Mouse (Mus musculus) heart, adult 11 months (tissue): Measurements from ENCODE around the gene Cdkn1c.

Source experiments
- DNase-seq: peaks from one replicate; pipeline ENCODE4 v3.0.0; 2022

Cdkn1c gene

DNA sequence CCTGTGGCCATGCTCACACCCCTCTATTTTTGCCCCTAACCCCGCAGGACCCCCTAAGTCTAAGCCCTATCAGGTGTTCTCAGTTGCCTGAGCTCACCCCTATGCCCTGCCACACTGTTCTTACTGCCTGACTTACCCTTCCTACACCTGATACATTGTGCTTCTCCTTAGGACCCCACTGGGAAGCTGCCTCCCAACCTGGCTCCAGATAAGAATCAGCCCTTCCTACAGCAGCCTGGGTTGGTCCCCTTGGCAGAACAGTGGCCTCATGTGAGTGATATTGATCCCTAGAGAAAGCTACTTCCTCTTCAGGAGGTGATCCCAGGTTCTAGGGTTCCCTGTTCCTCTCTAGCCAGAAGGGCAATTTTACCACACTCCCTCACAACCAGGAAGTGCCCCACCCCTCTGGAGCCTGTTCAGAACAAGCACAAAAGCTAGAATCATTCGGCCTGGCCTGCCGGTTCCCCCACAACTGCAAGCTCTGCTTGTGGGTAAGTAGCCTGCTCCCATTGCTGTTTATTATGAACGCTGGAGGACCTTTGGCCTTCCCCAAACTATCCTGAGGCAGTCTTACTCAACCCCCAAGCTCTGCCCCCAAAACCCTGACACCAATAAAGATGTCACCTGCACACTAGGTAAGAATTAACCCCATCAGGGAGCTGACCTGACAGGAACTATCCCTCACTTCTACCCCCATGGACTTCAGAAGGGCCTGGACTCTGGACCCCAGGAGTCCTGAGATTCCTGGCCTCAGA is 12.7 kb upstream of the Cdkn1c start, which contains the start of gene Slc22a18:
TSS of gene Slc22a18 (plus strand) at position 390 of the 755 bp plus-strand sequence.
- DNase-seq: peak; percentile 96

DNA sequence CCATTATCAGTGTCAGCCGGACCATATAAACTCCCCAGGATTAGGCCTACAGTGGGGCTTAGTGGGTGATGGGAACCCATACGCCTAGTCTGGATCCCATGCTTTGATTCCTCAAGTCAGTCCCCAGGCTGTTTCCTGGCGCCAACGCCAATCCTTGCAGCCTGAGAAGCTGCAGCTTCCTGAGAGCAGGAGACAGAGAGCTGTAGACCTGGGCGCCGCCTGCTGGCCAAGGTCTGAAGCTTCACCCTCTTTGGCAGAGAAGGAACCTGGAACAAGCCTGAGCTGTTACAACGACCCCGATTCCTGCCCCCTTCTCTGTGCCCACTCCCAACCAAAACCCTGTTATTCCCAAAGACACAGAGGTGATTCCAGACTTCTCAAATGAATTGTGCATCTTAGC is 9.1 kb upstream of the Cdkn1c start:
- peak; percentile 97 for DNase-seq

GRCm38 (mm10) chr7:143467714-143468113 is 6.9 kb upstream of the Cdkn1c start:
- DNase-seq: no peak

- peak; percentile 97 for DNase-seq
Measured at GRCm38 (mm10) chr7:143466099-143466677, 5.3 kb upstream of the Cdkn1c start.

DNA sequence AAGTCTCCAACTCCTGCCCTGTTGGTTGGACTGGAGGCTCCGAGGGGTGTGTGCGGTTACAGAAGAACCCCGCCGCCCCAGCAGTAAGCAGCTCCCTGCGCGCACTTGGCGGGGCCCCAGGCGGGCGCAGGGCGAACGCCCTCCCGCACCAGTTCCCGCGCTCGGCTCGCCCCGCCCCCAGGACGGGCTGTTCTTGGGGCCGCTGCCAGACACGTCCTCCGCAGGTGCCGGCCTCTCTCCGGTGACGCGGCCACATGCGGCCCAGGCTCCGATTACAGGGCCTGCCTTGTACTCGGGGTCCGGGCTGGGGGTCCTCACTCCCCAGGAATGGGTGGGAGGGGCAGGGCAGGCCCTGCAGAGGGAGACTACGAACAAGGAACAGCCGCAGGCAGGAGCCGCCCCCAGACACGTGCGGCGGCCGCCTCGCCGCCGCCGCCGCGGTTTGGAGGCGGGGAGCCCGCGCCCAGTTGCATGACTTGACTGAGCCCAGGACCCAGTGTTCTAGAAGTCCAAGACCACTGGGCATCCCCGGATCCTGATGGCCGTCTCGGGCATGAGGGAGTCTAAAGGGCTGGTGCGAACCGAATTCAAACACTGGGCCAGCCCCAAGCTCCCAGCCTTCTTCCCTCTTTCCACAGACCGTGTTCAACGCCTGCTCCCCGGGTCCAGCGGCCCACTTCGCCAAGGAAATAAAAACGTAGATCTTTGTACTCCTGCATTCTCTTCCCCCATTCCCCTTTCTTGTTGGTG is 4.1 kb upstream of the Cdkn1c start:
- DNase-seq: peak; percentile 95

DNA sequence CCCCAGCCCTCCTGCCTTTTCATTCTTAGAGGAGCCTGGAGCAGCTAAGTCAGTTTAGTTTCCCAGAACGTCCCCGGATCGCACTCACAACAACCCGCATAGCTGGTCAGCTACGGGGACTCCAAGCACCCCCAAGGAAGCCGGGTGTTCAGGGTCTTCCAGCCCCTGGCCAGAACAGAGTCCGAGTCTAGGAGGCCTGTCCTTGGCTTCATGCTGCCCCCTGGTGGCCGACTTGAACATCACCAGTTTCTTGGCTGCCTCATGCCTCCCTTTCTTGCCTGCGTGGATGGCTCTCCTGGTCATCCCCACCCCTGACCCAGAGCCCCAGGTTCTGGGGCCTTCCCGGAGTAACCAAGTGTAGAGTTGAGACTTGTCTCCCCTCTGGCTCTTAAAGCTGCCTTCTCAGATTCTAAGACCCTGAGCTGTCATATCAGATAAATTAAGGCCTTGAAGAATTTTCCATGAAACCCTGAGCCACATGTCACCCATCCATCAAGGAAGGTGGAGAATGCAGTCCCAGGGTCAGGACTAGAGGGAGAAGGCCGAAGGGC is 3.1 kb upstream of the Cdkn1c start:
- peak; percentile 97 for DNase-seq

DNA sequence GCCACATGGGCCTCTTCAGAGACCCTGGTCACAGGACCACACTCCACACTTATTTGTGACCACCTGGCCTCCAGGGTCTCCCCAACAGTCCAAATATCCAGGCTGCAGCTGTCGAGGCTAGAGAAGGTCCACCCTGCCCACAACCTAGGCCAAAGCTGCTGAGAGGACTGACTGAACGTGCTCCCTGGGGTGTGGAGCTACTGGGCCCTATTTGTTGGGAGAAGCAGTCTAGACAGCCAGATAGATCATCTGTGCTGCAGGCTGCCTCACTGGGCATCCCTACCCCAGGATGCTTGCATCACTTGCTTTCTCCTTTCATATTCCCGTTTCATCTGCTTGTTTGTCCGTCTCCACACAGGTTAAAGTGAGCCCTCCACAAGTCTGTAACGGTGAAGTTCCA is 1.7 kb upstream of the Cdkn1c start:
- DNase-seq: peak; percentile 86

DNA sequence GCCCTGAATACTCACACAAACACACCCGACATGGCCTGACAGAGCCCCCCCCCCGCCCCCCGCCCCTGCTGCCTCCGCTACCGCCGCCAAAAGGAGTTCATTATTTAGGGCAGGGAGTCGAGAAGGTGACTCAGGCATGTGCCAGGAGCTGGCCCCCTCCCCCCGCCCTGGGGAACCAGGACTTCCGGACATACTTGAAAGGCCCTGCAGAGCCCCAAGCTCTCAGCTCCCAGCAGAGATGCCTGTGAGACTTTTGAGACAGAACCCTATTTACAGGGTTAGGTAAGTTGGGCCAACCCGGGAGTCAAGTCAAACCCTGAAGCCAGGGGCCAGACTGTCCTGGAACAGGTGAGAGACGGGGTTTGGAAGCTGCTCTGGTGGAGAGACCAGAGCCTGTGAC is 1.1 kb upstream of the Cdkn1c start:
- DNase-seq: peak; percentile 88

DNA sequence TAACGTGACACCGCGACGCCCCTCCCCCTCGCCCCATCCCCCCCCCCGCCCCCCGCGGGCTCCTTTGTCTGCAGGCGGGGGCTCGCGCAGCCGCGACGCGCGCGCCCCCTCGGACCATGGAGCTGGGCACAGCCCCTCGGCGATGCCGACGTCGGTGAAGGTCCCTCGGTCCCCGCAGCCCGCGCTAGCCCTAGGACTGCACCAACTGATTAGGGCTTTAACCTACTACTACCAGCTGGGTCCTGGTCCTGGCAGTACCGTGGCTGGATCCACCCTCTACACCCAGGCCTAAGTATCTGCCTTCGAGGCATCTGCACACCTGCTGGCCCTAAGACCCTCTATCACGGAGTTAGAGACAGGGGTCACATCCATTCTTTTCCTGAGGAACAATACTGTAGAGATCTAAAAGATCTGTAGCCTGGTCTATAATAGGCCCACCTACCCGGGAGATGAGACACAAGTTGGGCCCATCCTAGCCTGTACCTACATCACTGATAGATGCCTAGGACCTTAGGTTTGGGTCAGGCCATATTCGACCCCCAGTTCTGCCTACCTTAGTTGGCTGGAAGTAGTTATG is 532 bp upstream of the Cdkn1c start:
- no peak for DNase-seq

- DNase-seq: peak; percentile 92
Measured at GRCm38 (mm10) chr7:143460217-143460834, 524 bp downstream of the Cdkn1c start.

DNA sequence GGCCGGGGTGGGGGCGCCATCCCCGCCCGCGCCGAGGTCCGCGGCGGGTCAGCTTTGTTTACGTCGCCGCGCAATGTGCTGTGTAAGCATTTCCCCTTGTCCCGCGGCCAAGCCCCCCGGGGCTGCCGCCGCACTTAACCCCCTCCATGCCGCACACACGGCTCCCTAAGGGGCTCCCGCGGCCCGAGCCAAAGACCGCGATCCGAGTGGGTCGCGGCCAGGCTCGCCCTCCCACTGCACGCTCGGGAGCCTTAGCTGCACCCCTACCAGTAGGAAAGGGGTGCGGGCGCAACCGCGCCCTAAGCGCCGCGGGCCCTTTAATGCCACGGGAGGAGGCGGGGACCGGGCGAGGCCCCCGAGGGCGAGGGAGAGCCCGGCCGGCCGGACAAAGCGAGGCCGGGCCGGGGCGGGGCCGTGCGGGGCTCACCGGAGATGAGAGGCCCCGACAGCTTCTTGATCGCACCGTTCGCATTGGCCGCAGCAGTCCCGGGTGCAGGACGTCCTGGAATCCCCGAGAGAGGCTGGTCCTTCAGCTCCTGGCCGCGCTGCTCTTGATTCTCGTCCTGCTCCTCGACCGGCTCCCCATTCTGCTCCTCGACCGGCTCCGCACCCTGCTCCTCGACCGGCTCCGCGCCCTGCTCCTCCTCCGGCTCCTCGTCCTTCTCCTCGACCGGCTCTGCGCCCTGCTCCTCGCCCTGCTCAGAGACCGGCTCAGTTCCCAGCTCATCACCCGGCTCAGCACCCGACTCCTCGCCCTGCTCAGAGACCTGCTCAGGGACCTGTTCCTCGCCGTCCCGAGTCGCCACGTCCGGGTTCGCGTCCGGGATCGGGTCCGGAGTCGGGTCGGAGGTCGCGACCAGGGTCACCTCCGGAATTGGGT is 1.3 kb downstream of the Cdkn1c start:
- peak; percentile 98 for DNase-seq

- DNase-seq: no peak
Measured at GRCm38 (mm10) chr7:143458963-143459331, 1.9 kb downstream of the Cdkn1c start.

DNA sequence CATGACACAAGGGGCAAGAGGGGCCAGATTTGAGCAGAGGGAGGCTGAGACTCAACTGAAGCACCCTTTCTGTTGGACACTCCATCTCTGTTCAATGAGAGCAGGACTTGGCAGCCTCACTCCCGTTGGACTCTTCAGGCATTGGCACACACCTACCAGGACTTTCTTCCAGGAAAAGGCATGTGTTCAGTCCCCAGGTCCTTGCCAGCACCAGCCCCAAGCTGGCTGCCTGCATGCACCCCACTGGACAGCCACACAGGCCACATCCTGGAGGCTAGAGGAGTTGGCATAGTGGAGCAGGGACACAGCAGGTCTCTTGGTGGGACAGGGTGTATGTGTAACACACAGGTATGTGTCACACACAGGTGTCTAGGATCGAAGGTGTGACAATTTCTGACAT is 13.7 kb downstream of the Cdkn1c start:
- no peak for DNase-seq

- no peak for DNase-seq
Measured at GRCm38 (mm10) chr7:143445651-143446460, 15.0 kb downstream of the Cdkn1c start.

GRCm38 (mm10) chr7:143444955-143445648 is 15.7 kb downstream of the Cdkn1c start:
- no peak for DNase-seq

- DNase-seq: no peak
Measured at GRCm38 (mm10) chr7:143444580-143444954, 16.3 kb downstream of the Cdkn1c start.

DNA sequence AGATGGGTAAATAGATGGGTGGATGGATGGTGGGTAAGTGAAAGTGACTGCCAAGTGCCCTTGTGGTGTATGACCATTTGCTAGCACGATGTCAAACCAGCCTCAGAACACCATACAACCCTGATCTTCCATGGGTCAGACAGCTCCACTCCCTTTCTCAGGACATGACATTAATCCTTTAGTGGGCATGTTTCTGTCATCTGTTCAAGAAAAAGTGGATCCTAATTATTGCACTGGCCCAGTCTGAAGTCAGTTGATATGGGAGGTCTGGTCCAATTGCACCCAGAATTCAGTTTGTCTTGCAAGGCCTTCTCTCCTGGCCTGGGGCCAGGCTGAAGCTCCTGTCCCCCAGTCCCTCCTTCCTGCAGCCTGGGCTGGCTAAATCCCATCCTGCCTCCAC is 21.9 kb downstream of the Cdkn1c start:
- DNase-seq: no peak

DNA sequence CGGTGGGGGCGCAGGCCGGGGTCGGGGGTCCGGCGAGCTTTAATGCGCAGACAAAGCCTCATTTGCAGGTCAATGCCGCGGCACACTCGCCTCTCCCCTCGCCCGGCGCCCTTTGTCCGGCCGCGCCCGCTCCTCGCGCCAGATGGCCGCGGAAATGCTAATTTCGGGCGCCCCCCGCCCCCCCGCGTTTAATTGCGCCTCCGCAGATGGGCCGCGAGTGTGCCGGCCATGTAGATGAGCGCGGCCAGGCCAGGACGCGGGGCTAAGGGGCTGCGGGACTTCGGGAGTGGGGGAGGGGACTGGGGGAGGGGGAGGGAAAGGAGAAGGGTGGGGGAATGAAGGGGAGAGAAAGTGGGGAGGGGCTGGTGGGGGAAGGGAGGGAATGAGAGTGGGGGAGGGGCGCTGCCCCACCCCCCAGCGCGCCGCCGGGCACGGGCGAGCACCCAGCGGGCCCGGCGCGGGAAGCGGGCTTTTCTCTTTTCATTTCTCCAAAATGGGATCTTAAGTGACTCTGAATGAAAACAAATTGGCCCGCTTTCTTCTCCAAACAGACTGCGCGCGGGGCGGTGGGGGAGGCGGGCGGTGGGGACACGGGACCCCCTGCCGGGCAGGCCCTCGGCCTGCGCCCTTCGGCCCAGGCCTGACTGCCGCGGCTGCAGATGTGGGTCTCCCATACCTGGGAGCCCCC is 22.8 kb downstream of the Cdkn1c start:
- no peak for DNase-seq

DNA sequence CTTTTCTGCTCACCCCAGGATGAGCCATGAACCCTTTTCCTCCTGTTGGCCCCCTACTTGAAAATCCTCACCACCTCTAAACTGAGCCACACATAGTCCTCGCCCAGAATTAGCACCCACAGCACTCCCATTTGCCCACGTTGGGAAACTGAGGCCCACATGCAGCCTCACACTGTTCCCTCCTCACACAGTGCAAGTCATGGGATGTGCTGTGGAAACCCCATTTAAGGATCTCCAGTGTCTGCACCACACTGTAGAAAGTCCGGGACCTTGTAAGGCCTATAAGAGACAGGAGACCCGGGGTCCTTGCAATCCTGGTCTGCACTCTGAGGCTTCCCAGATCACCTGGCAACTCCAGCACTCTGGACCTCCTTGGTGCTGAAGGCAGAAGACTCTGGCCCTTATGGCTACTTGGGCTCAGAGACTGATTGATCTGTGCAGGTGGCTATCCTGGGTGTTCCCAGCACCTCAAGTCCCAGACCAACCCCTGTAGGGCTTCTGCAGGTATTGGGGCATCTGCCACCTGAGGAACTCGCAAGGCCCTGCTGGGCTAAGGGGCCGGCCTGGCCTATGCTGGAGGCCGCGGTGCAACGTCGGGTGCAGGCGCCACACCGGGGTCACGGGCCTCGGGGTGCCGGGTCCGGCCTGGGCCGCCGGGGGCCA is 23.5 kb downstream of the Cdkn1c start:
- no peak for DNase-seq
